Mouse (Mus musculus) layer of hippocampus, postnatal 10 days (tissue): Measurements from ENCODE around the gene Cep89. TPM values are rescaled to one million over a fixed set of nuclear protein-coding genes. Genes with fewer than 3 reads are reported as not detected.

Source experiments
- DNase-seq, 2 experiments: peaks; one replicate each; pipeline ENCODE4 v3.0.0; 2021; ENCODE audit warnings: low spot score in 2 of 2
- total RNA-seq, 2 experiments: library from RNA; stranded (reverse); gene quantifications; 2 replicates each; pipeline ENCODE4 v1.2.3; 2021

Gene Cep89
- total RNA-seq, 2 experiments from 2014 or later = 24.5 to 25.7 TPM

GRCm38 (mm10) chr7:35485126-35485525 lies 88.3 kb downstream of the Cep89 start:
- DNase-seq = no peak

GRCm38 (mm10) chr7:35486553-35486952 lies 89.7 kb downstream of the Cep89 start:
- DNase-seq = no peak

Other genes starting within 250 kb of the Cep89 start
- gene Slc7a10, start 210.7 kb upstream of the Cep89 start, total RNA-seq = 10 to 100 TPM; 55.3 to 55.5 TPM
- 10 to 100 TPM; 80.4 to 83.8 TPM for gene Lrp3, start 181.5 kb upstream of the Cep89 start, total RNA-seq
- 10 to 100 TPM; 24.7 to 28.2 TPM for gene Gpatch1, start 78.6 kb upstream of the Cep89 start, total RNA-seq
- gene Rhpn2, start 62.9 kb upstream of the Cep89 start, total RNA-seq = 1 to 10 TPM; 2.1 to 2.4 TPM
- 1 to 10 TPM; 7.4 to 8.5 TPM for gene Faap24, start 199 bp upstream of the Cep89 start, total RNA-seq
- not detected for gene Slc7a9, start 51.8 kb downstream of the Cep89 start, total RNA-seq
- 1 to 10 TPM in 1 of 2 experiments, under 1 TPM in 1; 0.76 to 1.2 TPM for gene Tdrd12, start 140.7 kb downstream of the Cep89 start, total RNA-seq
- 10 to 100 TPM; 63.4 to 77.1 TPM for gene Nudt19, start 159.3 kb downstream of the Cep89 start, total RNA-seq
- under 1 TPM; 0.62 to 0.87 TPM for gene Rgs9bp, start 188.5 kb downstream of the Cep89 start, total RNA-seq
- 10 to 100 TPM; 40.1 to 46.4 TPM for gene Ankrd27, start 189.2 kb downstream of the Cep89 start, total RNA-seq